Mouse (Mus musculus): ENCODE data around the gene Sppl2a.
"Not testable (repeated sequence)": the region's sequence is repeated elsewhere in the genome, so short reads cannot be mapped to it uniquely, and the experiment has no call there.

The Sppl2a gene

GRCm38 (mm10) chr2:126932897-126933641 is at the start of gene Sppl2a:
Sppl2a (minus strand) TSS chr2:126933235.
- in situ Hi-C loops (cut with MboI; ENCODE audit: low pct_unique_long_range_greater_than_20kb in 1 of 2, low sequenced_read_pairs in 2 of 2, unreplicated experiment in 1 of 2): no loop called here

DNA sequence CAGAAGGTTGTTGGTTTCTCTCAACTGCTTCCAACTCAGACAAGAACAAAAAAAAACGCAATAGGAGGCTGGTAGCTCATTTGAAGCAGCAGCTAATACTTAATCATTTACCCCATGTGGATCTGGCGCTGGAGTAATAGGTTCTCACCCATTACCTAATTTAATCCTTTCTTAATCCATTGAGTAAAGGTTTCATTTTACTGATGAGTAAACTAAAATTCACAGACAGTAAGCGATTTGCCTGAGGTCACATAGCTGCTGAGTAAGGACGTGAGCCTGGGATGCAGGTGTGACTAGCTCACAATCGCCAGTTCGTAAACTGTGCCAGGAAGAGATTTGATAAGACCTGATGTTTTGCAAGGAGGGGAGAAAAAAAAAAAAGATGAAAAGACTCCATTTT is 44.4 kb upstream of the Sppl2a start:
- in situ Hi-C loops (cut with MboI; ENCODE audit: low pct_unique_long_range_greater_than_20kb in 1 of 2, low sequenced_read_pairs in 2 of 2, unreplicated experiment in 1 of 2): no loop called here

GRCm38 (mm10) chr2:126961696-126962095 is 28.7 kb upstream of the Sppl2a start:
- in situ Hi-C loops (cut with MboI; ENCODE audit: low pct_unique_long_range_greater_than_20kb in 1 of 2, low sequenced_read_pairs in 2 of 2, unreplicated experiment in 1 of 2): no loop called here

DNA sequence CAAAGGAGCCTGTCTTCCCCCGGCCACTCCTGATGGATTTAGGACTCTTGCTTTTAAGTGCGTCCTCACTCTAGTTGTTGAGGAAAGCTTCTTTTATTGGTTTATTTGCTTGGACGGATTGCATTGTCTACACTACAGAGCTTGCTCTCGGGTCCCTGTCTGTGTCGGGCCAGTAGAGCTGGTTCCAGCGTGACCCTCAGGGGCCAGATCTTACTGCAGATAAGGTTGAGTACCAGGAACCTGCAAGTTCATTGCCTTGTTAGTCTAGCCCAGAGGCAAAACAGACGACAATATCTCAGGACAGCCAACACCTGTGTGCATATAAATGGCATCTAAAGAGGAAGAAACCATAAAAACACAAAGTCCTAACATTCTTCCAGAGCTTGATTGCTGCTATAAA is 22.6 kb upstream of the Sppl2a start:
- in situ Hi-C loops (cut with MboI; ENCODE audit: low pct_unique_long_range_greater_than_20kb in 1 of 2, low sequenced_read_pairs in 2 of 2, unreplicated experiment in 1 of 2): no loop called here

- in situ Hi-C loops (cut with MboI; ENCODE audit: low pct_unique_long_range_greater_than_20kb in 1 of 2, low sequenced_read_pairs in 2 of 2, unreplicated experiment in 1 of 2): no loop called here
Measured at GRCm38 (mm10) chr2:126951085-126951484, 18.1 kb upstream of the Sppl2a start.

- in situ Hi-C loops (cut with MboI; ENCODE audit: low pct_unique_long_range_greater_than_20kb in 1 of 2, low sequenced_read_pairs in 2 of 2, unreplicated experiment in 1 of 2): no loop called here
Measured at GRCm38 (mm10) chr2:126950453-126950852, 17.4 kb upstream of the Sppl2a start.

- in situ Hi-C loops (cut with MboI; ENCODE audit: low pct_unique_long_range_greater_than_20kb in 1 of 2, low sequenced_read_pairs in 2 of 2, unreplicated experiment in 1 of 2): no loop called here
Measured at GRCm38 (mm10) chr2:126949856-126950255, 16.8 kb upstream of the Sppl2a start.

DNA sequence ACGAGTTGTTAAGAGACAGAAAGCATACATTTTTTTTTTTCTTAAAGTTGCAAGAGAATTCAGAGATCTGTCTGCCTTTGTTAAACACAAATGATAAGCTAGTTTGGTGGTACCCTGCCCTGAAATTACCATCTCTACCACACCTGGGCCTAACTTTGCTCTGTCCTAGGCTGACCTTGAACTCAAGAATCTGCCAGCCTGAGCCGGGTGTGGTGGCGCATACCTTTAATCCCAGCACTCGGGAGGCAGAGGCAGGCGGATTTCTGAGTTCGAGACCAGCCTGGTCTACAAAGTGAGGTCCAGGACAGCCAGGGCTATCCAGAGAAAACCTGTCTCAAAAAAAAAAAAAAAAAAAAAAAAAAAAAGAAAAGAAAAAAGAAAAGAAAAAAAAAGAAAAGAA is 16.3 kb upstream of the Sppl2a start:
- in situ Hi-C loops (cut with MboI; ENCODE audit: low pct_unique_long_range_greater_than_20kb in 1 of 2, low sequenced_read_pairs in 2 of 2, unreplicated experiment in 1 of 2): not testable (repeated sequence)

DNA sequence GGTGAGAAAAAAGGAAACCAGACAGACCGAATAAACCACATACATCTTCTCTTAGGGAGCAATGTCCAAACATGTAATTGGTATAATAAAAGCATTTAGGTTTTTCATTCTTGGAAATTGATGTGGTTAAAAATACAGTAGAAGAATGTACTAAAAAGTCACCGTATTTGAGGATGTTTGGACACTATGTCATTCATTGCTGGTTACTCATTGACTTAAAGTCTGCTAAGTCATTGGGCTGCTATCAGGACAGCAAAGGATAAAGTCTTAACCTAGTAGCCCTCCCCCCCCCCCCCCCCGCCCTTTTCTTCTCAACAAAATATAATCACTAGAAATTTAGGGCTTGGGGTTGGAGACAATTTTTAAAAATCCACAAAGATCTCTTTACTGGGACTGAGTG is 15.2 kb upstream of the Sppl2a start:
- in situ Hi-C loops (cut with MboI; ENCODE audit: low pct_unique_long_range_greater_than_20kb in 1 of 2, low sequenced_read_pairs in 2 of 2, unreplicated experiment in 1 of 2): no loop called here

GRCm38 (mm10) chr2:126947646-126948045 is 14.6 kb upstream of the Sppl2a start:
- in situ Hi-C loops (cut with MboI; ENCODE audit: low pct_unique_long_range_greater_than_20kb in 1 of 2, low sequenced_read_pairs in 2 of 2, unreplicated experiment in 1 of 2): no loop called here

DNA sequence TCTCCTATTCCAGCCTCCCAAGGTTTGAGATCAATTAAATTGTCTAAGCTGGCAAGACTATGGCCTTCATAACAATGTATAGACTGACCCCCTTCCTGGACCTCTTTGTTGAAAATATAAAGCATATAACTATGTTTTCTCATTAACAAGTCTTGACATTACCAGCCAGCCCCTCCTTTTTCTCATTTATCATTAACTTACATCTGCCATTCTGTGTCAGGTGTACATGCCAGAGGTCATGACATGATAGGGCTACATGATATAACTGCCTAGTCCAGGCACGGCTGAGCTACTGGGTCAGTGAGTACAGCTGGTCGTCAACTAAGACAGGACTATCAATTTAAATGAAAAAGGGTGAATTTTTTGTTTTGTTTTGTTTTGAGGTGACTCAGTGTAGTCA is 10.2 kb upstream of the Sppl2a start:
- in situ Hi-C loops (cut with MboI; ENCODE audit: low pct_unique_long_range_greater_than_20kb in 1 of 2, low sequenced_read_pairs in 2 of 2, unreplicated experiment in 1 of 2): no loop called here

GRCm38 (mm10) chr2:126940314-126940866 is 7.4 kb upstream of the Sppl2a start:
- in situ Hi-C loops (cut with MboI; ENCODE audit: low pct_unique_long_range_greater_than_20kb in 1 of 2, low sequenced_read_pairs in 2 of 2, unreplicated experiment in 1 of 2): no loop called here

- in situ Hi-C loops (cut with MboI; ENCODE audit: low pct_unique_long_range_greater_than_20kb in 1 of 2, low sequenced_read_pairs in 2 of 2, unreplicated experiment in 1 of 2): no loop called here
Measured at GRCm38 (mm10) chr2:126938069-126938468, 5.0 kb upstream of the Sppl2a start.

DNA sequence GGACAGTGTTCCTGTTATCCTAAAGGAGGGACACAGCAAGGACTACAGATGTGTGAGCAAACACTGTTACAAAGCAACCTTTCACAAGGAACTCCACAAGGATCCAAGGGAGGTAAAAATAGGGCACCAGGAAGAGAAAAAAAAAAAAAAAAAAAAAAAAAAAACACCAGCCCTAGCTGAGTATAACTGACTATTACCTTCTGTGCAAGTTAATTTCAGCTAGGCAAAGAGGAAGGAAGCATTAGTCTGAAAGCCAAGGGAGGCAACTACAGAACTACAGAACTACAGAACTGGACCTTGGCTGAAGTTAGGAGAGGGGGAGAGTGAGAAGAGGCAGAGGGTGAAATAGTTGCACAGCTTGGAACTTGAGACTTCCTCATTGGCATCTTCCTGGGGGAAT is 886 bp upstream of the Sppl2a start:
- in situ Hi-C loops (cut with MboI; ENCODE audit: low pct_unique_long_range_greater_than_20kb in 1 of 2, low sequenced_read_pairs in 2 of 2, unreplicated experiment in 1 of 2): no loop called here

GRCm38 (mm10) chr2:126932261-126932896 is 656 bp downstream of the Sppl2a start:
- in situ Hi-C loops (cut with MboI; ENCODE audit: low pct_unique_long_range_greater_than_20kb in 1 of 2, low sequenced_read_pairs in 2 of 2, unreplicated experiment in 1 of 2): no loop called here

DNA sequence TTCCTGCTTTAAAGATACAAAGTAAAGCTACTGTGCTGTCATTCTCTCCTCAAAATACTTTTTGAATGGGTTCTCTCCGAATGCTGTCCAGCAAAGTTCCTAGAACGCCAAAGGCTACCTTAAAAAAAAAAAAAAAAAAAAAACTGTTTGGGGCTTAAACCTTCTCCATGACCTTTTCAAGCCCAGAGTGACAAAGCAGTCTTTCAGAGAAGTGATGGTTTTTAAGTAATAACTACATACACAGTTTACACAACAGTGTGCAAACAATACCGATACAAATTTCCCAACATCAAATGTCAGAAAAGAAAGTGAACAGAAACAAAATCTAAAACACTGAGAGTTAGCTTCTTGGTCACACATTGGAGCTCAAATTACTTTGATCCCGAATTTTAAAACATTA is 1.3 kb downstream of the Sppl2a start:
- in situ Hi-C loops (cut with MboI; ENCODE audit: low pct_unique_long_range_greater_than_20kb in 1 of 2, low sequenced_read_pairs in 2 of 2, unreplicated experiment in 1 of 2): no loop called here

DNA sequence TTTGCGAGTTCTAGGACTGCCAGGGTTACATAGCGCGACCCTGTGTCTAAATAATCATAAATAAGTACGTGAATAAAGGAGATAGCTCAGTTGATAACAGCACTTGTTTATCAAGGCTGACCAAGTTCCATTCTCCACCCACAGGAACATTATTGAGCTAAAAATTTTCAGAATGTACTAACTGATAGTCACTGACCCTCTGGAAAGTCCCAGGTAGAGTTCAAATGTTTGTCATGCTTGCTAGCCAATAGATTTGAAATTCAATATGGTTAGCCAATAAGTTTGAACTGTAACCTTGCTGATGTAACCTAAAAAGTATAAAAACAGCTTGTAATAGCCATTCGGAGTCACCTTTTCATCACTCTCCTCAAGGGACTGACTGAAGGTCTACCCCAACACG is 4.4 kb downstream of the Sppl2a start:
- in situ Hi-C loops (cut with MboI; ENCODE audit: low pct_unique_long_range_greater_than_20kb in 1 of 2, low sequenced_read_pairs in 2 of 2, unreplicated experiment in 1 of 2): no loop called here

DNA sequence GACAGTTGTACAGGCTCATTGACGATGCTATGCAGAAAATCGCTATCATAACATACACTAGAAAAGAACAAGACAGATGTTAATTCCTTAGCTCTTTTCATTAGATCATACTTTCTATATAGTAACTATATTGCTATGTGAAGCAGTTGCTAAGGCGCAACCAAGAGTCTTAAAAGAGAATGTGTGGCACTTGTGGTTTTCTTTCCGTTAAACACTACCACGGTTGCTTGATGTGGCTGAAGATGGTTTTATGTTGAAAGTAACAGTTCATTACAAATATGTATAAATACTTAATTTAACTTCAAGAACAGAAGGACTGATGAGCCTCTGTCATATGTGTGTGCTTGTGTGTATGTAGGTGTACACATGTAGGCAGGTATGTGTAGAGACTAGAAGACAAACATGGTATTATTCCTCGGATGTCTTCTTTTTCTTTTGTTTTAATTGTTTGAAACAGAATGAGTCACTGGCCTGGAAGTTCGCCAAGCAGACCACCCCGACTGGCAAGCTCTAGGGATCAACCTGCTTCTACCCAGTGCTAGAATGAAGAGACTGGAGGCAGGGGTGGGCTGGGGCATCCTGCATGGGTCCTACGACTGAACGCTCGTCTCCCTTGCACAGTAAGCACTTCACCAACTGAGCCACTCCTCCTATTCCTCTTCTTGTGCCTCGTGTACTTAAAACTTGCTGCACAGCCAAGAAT is 12.5 kb downstream of the Sppl2a start:
- in situ Hi-C loops (cut with MboI; ENCODE audit: low pct_unique_long_range_greater_than_20kb in 1 of 2, low sequenced_read_pairs in 2 of 2, unreplicated experiment in 1 of 2): no loop called here

GRCm38 (mm10) chr2:126916236-126916635 is 16.8 kb downstream of the Sppl2a start:
- in situ Hi-C loops (cut with MboI; ENCODE audit: low pct_unique_long_range_greater_than_20kb in 1 of 2, low sequenced_read_pairs in 2 of 2, unreplicated experiment in 1 of 2): no loop called here
